Comparison of ENCODE assay signal across 9 mouse cellular contexts in genomic region chr8:87468958-87469815, GRCm38 (mm10). TPM values are rescaled to one million over a fixed set of nuclear protein-coding genes. Genes with fewer than 3 reads are reported as not detected.
DNase-seq lines count a peak whose midpoint lies in the region; ATAC-seq lines count a peak whose summit lies in the region.
"Had no signal": no experiment of that assay in that cellular context is flagged by ENCODE, and none has a peak within 500 bp of the region (broad histone marks: within the 10 kb centered on the region; RNA-seq: fewer than 3 reads in every experiment).

No protein-coding gene starts in this region.

- peak; percentile 40 for DNase-seq in ZHBTc4 (ENCODE audit: low read depth, low spot score)
- peak; percentile 79 for DNase-seq in cerebellum, adult 9-10 months
- no peak for DNase-seq in yolk sac, embryonic 10.5 days (ENCODE audit: low spot score)
- DNase-seq in frontal cortex, postnatal 14 days (ENCODE audit: low spot score in 2 of 2): no peak
- DNase-seq in spleen, adult 18-20 months: no peak
- no peak for DNase-seq in gastrocnemius, adult 8-10 months (ENCODE audit: low spot score in 2 of 2)

- no peaks in the 10 kb centered on the region for H3K9me3 ChIP-seq in heart, embryonic 14.5 days (ENCODE audit: control insufficient read depth, low read length)
- H3K9me3 ChIP-seq in limb, embryonic 15.5 days: no peaks in the 10 kb centered on the region

- peak overlapping the region; percentile 5 to 27; a peak in 2 of 4 replicates for H3K4me3 ChIP-seq in heart, embryonic 14.5 days (ENCODE audit: control insufficient read depth in 1 of 2, insufficient read depth in 1 of 2, low read depth in 1 of 2, low read length in 2 of 2)
- H3K4me3 ChIP-seq in limb, embryonic 15.5 days: peak overlapping the region; percentile 16
- H3K4me3 ChIP-seq: myocyte had no signal

- no peaks in the 10 kb centered on the region for H3K36me3 ChIP-seq in heart, embryonic 14.5 days (ENCODE audit: control insufficient read depth, insufficient read depth, low read length)
- H3K36me3 ChIP-seq in limb, embryonic 15.5 days: no peaks in the 10 kb centered on the region

- H3K27me3 ChIP-seq in heart, embryonic 14.5 days (ENCODE audit: control insufficient read depth, insufficient read depth, low read length): peaks cover 84% of the 10 kb centered on the region
- H3K27me3 ChIP-seq in limb, embryonic 15.5 days: peaks cover 95% of the 10 kb centered on the region

- 4% methylated on average over 45 of the region's 45 CpGs for WGBS in heart, embryonic 14.5 days
- WGBS in limb, embryonic 15.5 days: 5% methylated on average over 45 of the region's 45 CpGs

- H3K27ac ChIP-seq in heart, embryonic 14.5 days (replicated peaks in 1 of 2; ENCODE audit: control insufficient read depth in 1 of 2, insufficient read depth in 1 of 2, low read depth in 2 of 2, low read length in 2 of 2): no peak overlapping the region
- no peak overlapping the region for H3K27ac ChIP-seq in limb, embryonic 15.5 days

- no peak for ATAC-seq in heart, embryonic 14.5 days (ENCODE audit: insufficient number of reproducible peaks, insufficient read depth, low FRiP score, low read depth)
- no peak for ATAC-seq in limb, embryonic 15.5 days (ENCODE audit: insufficient number of reproducible peaks, low FRiP score, low TSS enrichment, low read depth)

- peak overlapping the region; percentile 60 for H3K4me2 ChIP-seq in heart, embryonic 14.5 days (ENCODE audit: low read length)
- H3K4me2 ChIP-seq in limb, embryonic 15.5 days: peak overlapping the region; percentile 24

- H3K4me1 ChIP-seq in heart, embryonic 14.5 days (ENCODE audit: control insufficient read depth in 2 of 2, insufficient read depth in 2 of 2, low read length in 2 of 2): peaks cover 19 to 46% of the 10 kb centered on the region in 2 experiments; a peak in 3 of 4 replicates
- peaks cover 51% of the 10 kb centered on the region for H3K4me1 ChIP-seq in limb, embryonic 15.5 days

- H3K9ac ChIP-seq in heart, embryonic 14.5 days (ENCODE audit: low read length): no peak overlapping the region
- no peak overlapping the region for H3K9ac ChIP-seq in limb, embryonic 15.5 days

RNA-seq across cellular contexts. Expression of gene Cbln1, which starts 3.2 kb away (rescaled TPM):
- 0.18 TPM in 1 of 2 replicates, not detected in the other for polyA plus RNA-seq in heart, embryonic 14.5 days (2014; fragmentation: Nextera tagmentation; extraction: Ambion mirVana)
- 0.10 TPM in 1 of 2 replicates, not detected in the other for polyA plus RNA-seq in limb, embryonic 15.5 days (2015; fragmentation: Nextera tagmentation; extraction: Ambion mirVana)
- not detected for total RNA-seq in gastrocnemius, adult 8-10 months (2022)

Comparison
In these comparisons a context has a peak if more than half of its experiments do, and no peak if none do; other contexts are left out.
1. DNase-seq: peak in ZHBTc4 (single experiment) and cerebellum, adult 9-10 months (single experiment); none in yolk sac, embryonic 10.5 days (single experiment), frontal cortex, postnatal 14 days (0 of 2), spleen, adult 18-20 months (0 of 2) and gastrocnemius, adult 8-10 months (0 of 2).